Mouse (Mus musculus): ENCODE measurements around the gene Zbed6. TPM values are rescaled to one million over a fixed set of nuclear protein-coding genes. Genes with fewer than 3 reads are reported as not detected.

Gene Zbed6
- polyA plus RNA-seq, 1 experiment from 2014 or later, result not detected

DNA sequence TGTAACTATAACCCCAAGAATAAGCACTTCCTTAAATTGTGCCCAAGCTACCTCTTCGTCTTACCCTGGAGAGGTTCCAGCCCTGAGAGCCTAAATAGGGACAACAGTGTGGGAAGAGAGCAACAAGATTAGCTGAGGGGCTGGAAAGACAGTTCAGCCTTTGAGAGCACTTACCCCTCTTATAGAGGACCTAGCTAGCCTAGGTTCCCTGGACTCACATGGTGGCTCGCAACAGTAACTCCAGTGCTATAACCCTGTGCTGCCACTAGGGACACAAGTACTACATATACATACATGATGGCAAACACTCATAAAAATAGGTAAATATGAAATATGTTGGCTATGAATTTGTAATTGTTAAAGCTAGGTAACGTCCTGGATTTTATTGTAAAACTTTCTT lies 46.9 kb downstream of the Zbed6 start:
- ATAC-seq (ENCODE audit: low FRiP score, low TSS enrichment), result no peak
- H3K27ac ChIP-seq (replicated peaks; ENCODE audit: low read depth, low read length), result no peak overlapping the region
- H3K4me3 ChIP-seq (replicated peaks; ENCODE audit: low read depth, low read length), result no peak overlapping the region
- no peaks in the 10 kb centered on the region for H3K27me3 ChIP-seq (ENCODE audit: control insufficient read depth, insufficient read depth, low read length)
- 73% methylated on average over 3 of the region's 3 CpGs for WGBS
- H3K4me1 ChIP-seq (ENCODE audit: control insufficient read depth, insufficient read depth, low read length), result peaks cover 7% of the 10 kb centered on the region; the same call in 1 of the 2 replicates
- H3K36me3 ChIP-seq (ENCODE audit: control insufficient read depth, insufficient read depth, low read length), result peaks cover 13% of the 10 kb centered on the region
- H3K4me2 ChIP-seq (ENCODE audit: low read length), result no peak overlapping the region
- H3K9ac ChIP-seq (replicated peaks; ENCODE audit: low read length), result no peak overlapping the region
- peak; percentile 31 for DNase-seq
- no peaks in the 10 kb centered on the region for H3K9me3 ChIP-seq (ENCODE audit: control insufficient read depth, low read length)

DNA sequence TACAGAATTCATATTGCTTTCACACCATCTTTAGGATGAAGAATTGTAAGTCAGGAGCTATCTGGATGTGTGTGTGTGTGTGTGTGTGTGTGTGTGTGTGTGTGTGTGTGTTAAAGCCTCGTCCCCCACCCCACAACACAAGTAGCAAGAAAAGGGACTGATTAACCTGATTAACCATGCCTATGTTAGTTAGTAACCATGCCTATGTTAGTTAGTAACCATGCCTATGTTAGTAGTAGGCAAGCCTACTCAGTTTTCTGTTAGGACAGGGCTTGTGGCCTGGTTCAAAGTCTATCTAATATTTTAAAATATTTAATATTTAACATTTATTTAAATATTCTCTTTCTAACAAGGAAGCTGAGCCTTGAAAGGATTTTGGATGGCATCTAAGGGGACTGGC lies 49.2 kb downstream of the Zbed6 start:
- Histone ChIP-seq H3K9ac (replicated peaks; ENCODE audit: low read length) (no peak overlapping the region), H3K9me3 (ENCODE audit: control insufficient read depth, low read length) (no peaks in the 10 kb centered on the region), H3K27me3 (ENCODE audit: control insufficient read depth, insufficient read depth, low read length) (no peaks in the 10 kb centered on the region), H3K36me3 (ENCODE audit: control insufficient read depth, insufficient read depth, low read length) (peaks cover 22% of the 10 kb centered on the region), H3K27ac (replicated peaks; ENCODE audit: low read depth, low read length) (no peak overlapping the region), H3K4me2 (ENCODE audit: low read length) (no peak overlapping the region), H3K4me1 (ENCODE audit: control insufficient read depth, insufficient read depth, low read length) (peaks cover 7% of the 10 kb centered on the region; the same call in 1 of the 2 replicates), H3K4me3 (replicated peaks; ENCODE audit: low read depth, low read length) (no peak overlapping the region)
- DNase-seq, result no peak
- 76% methylated on average over 1 of the region's 1 CpGs for WGBS
- no peak for ATAC-seq (ENCODE audit: low FRiP score, low TSS enrichment)

DNA sequence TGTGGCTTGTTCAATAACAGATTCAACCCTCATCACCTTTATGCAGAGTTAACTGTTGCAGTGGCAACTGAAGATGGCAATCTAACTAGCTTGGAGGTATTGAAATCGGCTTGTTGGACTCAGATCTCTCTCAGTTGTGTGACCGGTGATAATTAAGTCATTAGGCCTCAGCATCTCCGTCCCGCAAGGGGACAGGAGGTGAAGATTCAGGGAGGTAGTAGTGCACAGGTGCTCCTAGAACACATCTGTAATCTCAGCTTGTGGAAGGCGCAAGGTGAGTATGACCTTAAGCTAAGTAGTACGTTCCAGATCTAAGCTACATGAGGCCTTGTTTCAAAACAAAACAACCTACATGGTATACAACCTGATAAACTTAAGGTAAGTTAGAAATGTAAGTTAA lies 50.1 kb downstream of the Zbed6 start:
- no peak overlapping the region; the same call in 1 of the 2 replicates for H3K9ac ChIP-seq (replicated peaks; ENCODE audit: low read length)
- DNase-seq (no peak), ATAC-seq (ENCODE audit: low FRiP score, low TSS enrichment) (peak; percentile 1; the same call in 1 of the 2 replicates)
- H3K4me2 ChIP-seq (ENCODE audit: low read length), result no peak overlapping the region
- peaks cover 7% of the 10 kb centered on the region; the same call in 1 of the 2 replicates for H3K4me1 ChIP-seq (ENCODE audit: control insufficient read depth, insufficient read depth, low read length)
- H3K4me3 ChIP-seq (replicated peaks; ENCODE audit: low read depth, low read length), result no peak overlapping the region
- H3K27me3 ChIP-seq (ENCODE audit: control insufficient read depth, insufficient read depth, low read length), result no peaks in the 10 kb centered on the region
- no peaks in the 10 kb centered on the region for H3K9me3 ChIP-seq (ENCODE audit: control insufficient read depth, low read length)
- WGBS, result 53% methylated on average over 6 of the region's 6 CpGs
- no peak overlapping the region for H3K27ac ChIP-seq (replicated peaks; ENCODE audit: low read depth, low read length)
- peaks cover 30% of the 10 kb centered on the region for H3K36me3 ChIP-seq (ENCODE audit: control insufficient read depth, insufficient read depth, low read length)

DNA sequence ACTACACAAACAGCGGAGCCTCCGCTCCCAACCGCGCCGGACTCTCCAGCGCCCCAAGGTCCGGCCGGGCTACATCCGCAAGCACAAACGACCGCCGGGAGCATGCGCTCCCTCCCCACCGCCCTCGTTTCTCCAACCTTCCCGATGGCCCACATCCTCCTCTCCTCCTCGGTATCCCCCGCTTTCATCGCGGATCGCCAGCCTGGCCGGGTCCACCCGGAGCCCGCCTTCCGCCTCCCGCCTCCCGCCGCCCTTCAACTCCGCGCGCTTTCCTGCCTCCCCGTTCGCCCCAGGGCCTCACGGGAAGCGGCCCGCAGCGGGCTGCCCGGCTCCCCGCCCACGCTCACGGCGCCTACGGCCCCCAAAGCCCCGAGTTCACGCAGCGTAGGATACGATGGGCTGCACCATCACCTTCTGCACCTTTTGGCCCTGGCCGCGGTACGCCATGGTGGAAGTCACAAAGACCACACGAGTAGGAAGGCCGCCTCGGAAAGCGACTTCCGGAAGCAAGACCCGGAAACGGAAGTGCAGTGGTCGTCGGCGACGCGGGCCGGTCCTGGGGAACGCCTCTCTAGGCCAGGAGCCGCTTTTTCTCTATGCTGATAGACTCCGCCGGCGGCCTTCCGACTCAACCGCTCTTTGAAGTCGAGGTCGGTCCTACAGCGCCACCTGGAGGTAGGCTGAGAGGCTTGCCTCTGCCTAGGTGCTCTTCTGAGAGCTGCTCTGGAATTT lies 50.7 kb downstream of the Zbed6 start, which contains the start of gene Snrpe:
Gene Snrpe, minus strand, starts transcription at position 521 of the 732 bp plus-strand sequence.
- ATAC-seq (ENCODE audit: low FRiP score, low TSS enrichment) (peak; percentile 98), DNase-seq (peak; percentile 100)
- H3K27me3 ChIP-seq (ENCODE audit: control insufficient read depth, insufficient read depth, low read length), result no peaks in the 10 kb centered on the region
- H3K27ac ChIP-seq (replicated peaks; ENCODE audit: low read depth, low read length), result peak within 1 kb of the TSS; percentile 93
- peak within 1 kb of the TSS; percentile 78 for H3K4me2 ChIP-seq (ENCODE audit: low read length)
- WGBS, result under 1% methylated on average over 73 of the region's 73 CpGs
- H3K4me1 ChIP-seq (ENCODE audit: control insufficient read depth, insufficient read depth, low read length), result peaks cover 7% of the 10 kb centered on the region; the same call in 1 of the 2 replicates
- peaks cover 37% of the 10 kb centered on the region for H3K36me3 ChIP-seq (ENCODE audit: control insufficient read depth, insufficient read depth, low read length)
- no peaks in the 10 kb centered on the region for H3K9me3 ChIP-seq (ENCODE audit: control insufficient read depth, low read length)
- H3K4me3 ChIP-seq (replicated peaks; ENCODE audit: low read depth, low read length), result peak within 1 kb of the TSS; percentile 96
- H3K9ac ChIP-seq (replicated peaks; ENCODE audit: low read length), result peak within 1 kb of the TSS; percentile 93

Other genes with a start within 250 kb of the Zbed6 start
- 5.9 and 9.7 TPM in 2 replicates for gene Sox13, start 236.5 kb downstream of the Zbed6 start, polyA plus RNA-seq (2014; fragmentation: Nextera tagmentation; extraction: Ambion mirVana)
- 540 and 556 TPM in 2 replicates for gene Snrpe, start 50.6 kb downstream of the Zbed6 start, polyA plus RNA-seq (2014; fragmentation: Nextera tagmentation; extraction: Ambion mirVana)
- 5.2 and 6.3 TPM in 2 replicates for gene Gm38394, start 433 bp upstream of the Zbed6 start, polyA plus RNA-seq (2014; fragmentation: Nextera tagmentation; extraction: Ambion mirVana)
- not detected in 2 replicates for gene Lax1, start 29.2 kb upstream of the Zbed6 start, polyA plus RNA-seq (2014; fragmentation: Nextera tagmentation; extraction: Ambion mirVana)
- gene Atp2b4, start 140.2 kb upstream of the Zbed6 start, polyA plus RNA-seq (2014; fragmentation: Nextera tagmentation; extraction: Ambion mirVana), result 14.1 and 15.6 TPM in 2 replicates
- gene Optc, start 247.1 kb upstream of the Zbed6 start, polyA plus RNA-seq (2014; fragmentation: Nextera tagmentation; extraction: Ambion mirVana), result 3.5 and 4.5 TPM in 2 replicates

Measured in midbrain, embryonic 14.5 days (tissue).